8 mouse cellular contexts compared by ENCODE assay signal in genomic region chr7:3448737-3449454, GRCm38 (mm10). TPM values are rescaled to one million over a fixed set of nuclear protein-coding genes. Genes with fewer than 3 reads are reported as not detected.
A peak's percentile ranks its signal among the peaks of the same experiment; 100 is the strongest.
DNase-seq lines count a peak whose midpoint lies in the region; ATAC-seq lines count a peak whose summit lies in the region.

No protein-coding gene starts in this region.

- H3K36me3 ChIP-seq in kidney, embryonic 16.5 days (ENCODE audit: insufficient read depth, low read length): no peaks in the 10 kb centered on the region
- no peaks in the 10 kb centered on the region for H3K36me3 ChIP-seq in liver, embryonic 13.5 days
- no peaks in the 10 kb centered on the region for H3K36me3 ChIP-seq in neural tube, embryonic 14.5 days (ENCODE audit: control insufficient read depth, insufficient read depth, low read length)

- ATAC-seq in kidney, embryonic 16.5 days (ENCODE audit: low FRiP score, low TSS enrichment): peak; percentile 75; the same call in 1 of the 2 replicates
- ATAC-seq in liver, embryonic 13.5 days (ENCODE audit: low read depth): no peak
- ATAC-seq in neural tube, embryonic 14.5 days (ENCODE audit: low read depth): peak; percentile 78

- WGBS in kidney, embryonic 16.5 days: 21% methylated on average over 15 of the region's 15 CpGs
- 20% methylated on average over 15 of the region's 15 CpGs for WGBS in liver, embryonic 13.5 days (ENCODE audit: insufficient replicate concordance)
- 18% methylated on average over 15 of the region's 15 CpGs for WGBS in neural tube, embryonic 14.5 days

- H3K4me2 ChIP-seq in kidney, embryonic 16.5 days (replicated peaks; ENCODE audit: low read depth, low read length): no peak overlapping the region
- H3K4me2 ChIP-seq in liver, embryonic 13.5 days: no peak overlapping the region
- no peak overlapping the region; the same call in 1 of the 2 replicates for H3K4me2 ChIP-seq in neural tube, embryonic 14.5 days (ENCODE audit: low read depth, low read length)

- no peaks in the 10 kb centered on the region for H3K4me1 ChIP-seq in kidney, embryonic 16.5 days (ENCODE audit: insufficient read depth, low read length)
- no peaks in the 10 kb centered on the region for H3K4me1 ChIP-seq in liver, embryonic 13.5 days (replicated peaks)
- H3K4me1 ChIP-seq in neural tube, embryonic 14.5 days (ENCODE audit: control insufficient read depth, insufficient read depth, low read length): no peaks in the 10 kb centered on the region

- peak; percentile 68 for DNase-seq in right cerebral cortex, adult 18-20 months
- no peak for DNase-seq in right cerebral cortex, postnatal 36 days (ENCODE audit: low spot score in 2 of 2)
- peak; percentile 75 for DNase-seq in embryo, embryonic 11 days
- DNase-seq in heart, adult 8-10 months (ENCODE audit: low spot score): peak; percentile 54
- DNase-seq in liver, embryonic 13.5 days: peak; percentile 13
- peak; percentile 73 for DNase-seq in testis, postnatal 14 days (ENCODE audit: low spot score)

- no peaks in the 10 kb centered on the region for H3K9me3 ChIP-seq in kidney, embryonic 16.5 days (ENCODE audit: low read length)
- H3K9me3 ChIP-seq in liver, embryonic 13.5 days (replicated peaks): no peaks in the 10 kb centered on the region
- H3K9me3 ChIP-seq in neural tube, embryonic 14.5 days (ENCODE audit: control insufficient read depth, low read length): no peaks in the 10 kb centered on the region

- no peak overlapping the region for H3K9ac ChIP-seq in kidney, embryonic 16.5 days (replicated peaks; ENCODE audit: low read length)
- H3K9ac ChIP-seq in liver, embryonic 13.5 days: no peak overlapping the region
- H3K9ac ChIP-seq in neural tube, embryonic 14.5 days (replicated peaks; ENCODE audit: low read depth, low read length): no peak overlapping the region

- H3K4me3 ChIP-seq in kidney, embryonic 16.5 days (ENCODE audit: low read length): no peak overlapping the region
- H3K4me3 ChIP-seq in liver, embryonic 13.5 days (replicated peaks): no peak overlapping the region
- H3K4me3 ChIP-seq in neural tube, embryonic 14.5 days (ENCODE audit: low read depth, low read length): no peak overlapping the region

- no peaks in the 10 kb centered on the region for H3K27me3 ChIP-seq in kidney, embryonic 16.5 days (ENCODE audit: insufficient read depth, low read length)
- H3K27me3 ChIP-seq in liver, embryonic 13.5 days: no peaks in the 10 kb centered on the region
- H3K27me3 ChIP-seq in neural tube, embryonic 14.5 days (ENCODE audit: control insufficient read depth, insufficient read depth, low read length): no peaks in the 10 kb centered on the region

- H3K27ac ChIP-seq in kidney, embryonic 16.5 days (ENCODE audit: low read length): no peak overlapping the region
- no peak overlapping the region for H3K27ac ChIP-seq in liver, embryonic 13.5 days
- H3K27ac ChIP-seq in neural tube, embryonic 14.5 days (ENCODE audit: low read depth, low read length): no peak overlapping the region

RNA-seq across cellular contexts. Expression of gene Cacng6, which starts 24.9 kb away (rescaled TPM):
- total RNA-seq in heart, adult 8-10 months (2022): 1 to 10 TPM; 2.0 to 4.4 (median 2.5) TPM
- polyA plus RNA-seq in kidney, embryonic 16.5 days (2015; fragmentation: Nextera tagmentation; extraction: Ambion mirVana): 0.19 and 0.22 TPM in 2 replicates
- polyA plus RNA-seq in liver, embryonic 13.5 days (2015; fragmentation: Nextera tagmentation; extraction: Ambion mirVana): 0.28 and 0.30 TPM in 2 replicates
- polyA plus RNA-seq in neural tube, embryonic 14.5 days (2014; fragmentation: Nextera tagmentation; extraction: Ambion mirVana): 0.29 TPM in 1 of 2 replicates, not detected in the other

RNA-seq across cellular contexts. Expression of gene Tarm1, which starts 53.5 kb away (rescaled TPM):
- not detected for total RNA-seq in heart, adult 8-10 months (2022)
- 0.12 TPM in 1 of 2 replicates, not detected in the other for polyA plus RNA-seq in kidney, embryonic 16.5 days (2015; fragmentation: Nextera tagmentation; extraction: Ambion mirVana)
- 0.07 TPM in 1 of 2 replicates, not detected in the other for polyA plus RNA-seq in liver, embryonic 13.5 days (2015; fragmentation: Nextera tagmentation; extraction: Ambion mirVana)
- polyA plus RNA-seq in neural tube, embryonic 14.5 days (2014; fragmentation: Nextera tagmentation; extraction: Ambion mirVana): not detected in 2 replicates

RNA-seq across cellular contexts. Expression of gene Cacng8, which starts 58.4 kb away (rescaled TPM):
- total RNA-seq in heart, adult 8-10 months (2022): not detected
- polyA plus RNA-seq in kidney, embryonic 16.5 days (2015; fragmentation: Nextera tagmentation; extraction: Ambion mirVana): 1.0 TPM in 2 replicates
- 0.10 TPM in 1 of 2 replicates, not detected in the other for polyA plus RNA-seq in liver, embryonic 13.5 days (2015; fragmentation: Nextera tagmentation; extraction: Ambion mirVana)
- polyA plus RNA-seq in neural tube, embryonic 14.5 days (2014; fragmentation: Nextera tagmentation; extraction: Ambion mirVana): 12.9 and 13.5 TPM in 2 replicates

Comparison
In these comparisons a context has a peak if more than half of its experiments do, and no peak if none do; other contexts are left out.
1. DNase-seq: peak in right cerebral cortex, adult 18-20 months (single experiment), embryo, embryonic 11 days (single experiment), heart, adult 8-10 months (single experiment), liver, embryonic 13.5 days (single experiment) and testis, postnatal 14 days (single experiment); none in right cerebral cortex, postnatal 36 days (0 of 2).